Mouse (Mus musculus): ENCODE results near the gene Rsph9.

Rsph9 gene

GRCm38 (mm10) chr17:46139872-46140271 is 4.1 kb downstream of the Rsph9 start:
- no peak for DNase-seq (ENCODE audit: low read depth, low spot score)

DNA sequence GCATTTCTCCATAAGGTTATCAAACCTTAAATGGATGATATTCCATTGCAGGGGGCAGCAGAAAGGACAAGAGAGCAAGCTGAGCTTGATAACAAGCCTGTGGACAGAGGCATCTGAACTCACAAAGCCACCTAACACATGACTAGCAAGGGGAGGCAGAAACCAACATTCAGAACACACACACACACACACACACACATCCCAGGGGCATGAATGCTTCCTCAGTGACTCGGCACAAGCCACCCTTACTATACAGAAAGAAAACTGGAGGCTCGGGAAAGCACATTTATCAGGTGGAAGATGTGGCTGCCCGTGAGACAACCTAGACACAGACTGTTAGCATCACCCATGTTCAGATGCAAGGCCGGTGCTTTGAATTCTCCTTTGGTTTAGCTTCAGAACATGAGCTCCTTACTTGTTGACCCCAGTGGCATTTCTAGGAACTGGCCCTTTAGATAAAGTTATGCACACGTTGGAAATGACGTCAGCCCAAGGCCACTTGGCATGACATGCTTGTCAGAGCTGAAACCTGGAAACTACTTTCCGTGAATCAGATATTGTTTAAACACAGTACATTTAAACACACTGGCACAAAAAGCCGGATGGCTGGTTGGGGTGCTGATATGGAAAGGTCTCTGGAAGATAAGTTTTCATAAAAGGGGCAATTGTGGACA is 5.3 kb downstream of the Rsph9 start:
- no peak for DNase-seq (ENCODE audit: low read depth, low spot score)

- DNase-seq (ENCODE audit: low read depth, low spot score): no peak
Observed at GRCm38 (mm10) chr17:46132862-46133261, 11.2 kb downstream of the Rsph9 start.

- DNase-seq (ENCODE audit: low read depth, low spot score): peak; percentile 33
Observed at GRCm38 (mm10) chr17:46132058-46132718, 11.8 kb downstream of the Rsph9 start.

- DNase-seq (ENCODE audit: low read depth, low spot score): no peak
Observed at GRCm38 (mm10) chr17:46129741-46130498, 14.1 kb downstream of the Rsph9 start.

DNA sequence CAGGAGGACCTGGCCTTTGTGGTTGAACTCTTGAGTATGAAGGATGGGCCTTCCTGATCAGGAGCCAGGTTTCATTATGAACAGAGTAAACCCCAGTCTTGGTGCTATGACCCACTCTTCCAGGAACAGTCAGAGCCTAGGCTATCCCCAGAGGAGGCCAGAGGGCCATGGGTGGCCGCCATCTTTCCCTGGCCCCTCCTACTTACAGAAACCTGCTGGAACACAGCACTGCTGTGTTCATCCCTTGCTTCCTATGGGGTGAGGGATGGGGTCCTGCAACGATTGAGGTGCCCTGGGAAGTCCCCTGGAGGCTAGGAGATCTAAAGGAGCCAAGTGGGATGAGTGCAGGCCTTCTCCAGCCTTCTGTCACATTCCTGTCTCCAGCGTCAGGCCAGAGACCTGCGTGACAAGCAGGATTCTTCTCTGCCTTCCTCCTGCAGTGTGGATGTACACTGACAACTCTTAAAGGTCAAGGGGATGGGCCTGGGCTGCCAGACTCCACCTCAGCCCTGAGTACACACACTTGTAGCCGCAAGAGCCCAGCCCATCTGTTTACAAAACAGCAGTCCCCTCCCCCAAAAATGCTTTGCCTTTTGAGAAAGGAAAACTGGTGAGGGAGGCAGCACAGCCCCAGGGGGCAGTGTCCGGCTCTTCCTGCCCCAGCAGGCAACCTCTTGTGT is 16.1 kb downstream of the Rsph9 start:
- no peak for DNase-seq (ENCODE audit: low read depth, low spot score)

DNA sequence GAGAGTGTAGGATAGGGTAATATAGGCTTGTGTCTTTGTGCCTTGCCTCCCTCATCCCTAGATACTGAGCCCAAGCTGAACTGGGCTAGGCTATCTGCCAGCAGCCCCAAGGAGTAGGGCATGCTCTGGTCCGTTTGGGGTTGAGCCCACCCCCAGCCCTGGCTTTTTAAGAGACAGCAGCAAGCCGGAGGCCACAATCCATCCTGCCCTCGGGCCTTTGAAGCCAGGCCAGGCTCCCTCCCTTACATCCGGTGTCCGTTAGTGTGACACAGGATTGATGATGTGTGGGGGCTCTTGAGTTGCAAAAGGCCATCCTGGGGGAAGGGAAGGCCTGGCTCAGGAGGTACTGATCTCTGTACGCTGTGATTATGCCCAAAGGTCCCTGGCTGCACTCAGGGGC is 17.4 kb downstream of the Rsph9 start:
- no peak for DNase-seq (ENCODE audit: low read depth, low spot score)

GRCm38 (mm10) chr17:46123953-46124700 is 19.9 kb downstream of the Rsph9 start:
- no peak for DNase-seq (ENCODE audit: low read depth, low spot score)

GRCm38 (mm10) chr17:46123285-46123684 is 20.7 kb downstream of the Rsph9 start:
- no peak for DNase-seq (ENCODE audit: low read depth, low spot score)

GRCm38 (mm10) chr17:46122791-46123190 is 21.2 kb downstream of the Rsph9 start:
- no peak for DNase-seq (ENCODE audit: low read depth, low spot score)

- DNase-seq (ENCODE audit: low read depth, low spot score): no peak
Observed at GRCm38 (mm10) chr17:46119641-46120040, 24.4 kb downstream of the Rsph9 start.

DNA sequence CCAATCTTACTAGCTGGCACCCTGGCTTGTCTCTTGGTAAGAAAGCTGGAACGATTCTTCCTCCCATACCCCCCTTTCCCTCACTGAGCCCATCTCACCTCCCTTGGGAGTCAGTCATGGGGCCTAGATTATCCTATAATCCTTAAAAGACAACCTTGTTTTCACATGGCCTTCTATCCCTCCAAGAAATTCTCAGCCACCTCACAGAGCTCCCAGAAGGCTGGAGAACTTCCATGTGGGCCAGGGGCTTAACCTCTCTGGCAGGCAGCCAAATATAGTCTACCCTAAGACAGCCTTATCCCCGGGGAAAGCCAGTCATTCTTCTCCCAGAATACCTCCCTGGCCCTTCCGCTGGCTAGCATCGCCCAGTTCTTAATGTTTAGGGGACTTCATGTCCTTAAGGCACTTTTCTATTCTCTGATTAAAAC is 25.6 kb downstream of the Rsph9 start:
- DNase-seq (ENCODE audit: low read depth, low spot score): no peak

DNA sequence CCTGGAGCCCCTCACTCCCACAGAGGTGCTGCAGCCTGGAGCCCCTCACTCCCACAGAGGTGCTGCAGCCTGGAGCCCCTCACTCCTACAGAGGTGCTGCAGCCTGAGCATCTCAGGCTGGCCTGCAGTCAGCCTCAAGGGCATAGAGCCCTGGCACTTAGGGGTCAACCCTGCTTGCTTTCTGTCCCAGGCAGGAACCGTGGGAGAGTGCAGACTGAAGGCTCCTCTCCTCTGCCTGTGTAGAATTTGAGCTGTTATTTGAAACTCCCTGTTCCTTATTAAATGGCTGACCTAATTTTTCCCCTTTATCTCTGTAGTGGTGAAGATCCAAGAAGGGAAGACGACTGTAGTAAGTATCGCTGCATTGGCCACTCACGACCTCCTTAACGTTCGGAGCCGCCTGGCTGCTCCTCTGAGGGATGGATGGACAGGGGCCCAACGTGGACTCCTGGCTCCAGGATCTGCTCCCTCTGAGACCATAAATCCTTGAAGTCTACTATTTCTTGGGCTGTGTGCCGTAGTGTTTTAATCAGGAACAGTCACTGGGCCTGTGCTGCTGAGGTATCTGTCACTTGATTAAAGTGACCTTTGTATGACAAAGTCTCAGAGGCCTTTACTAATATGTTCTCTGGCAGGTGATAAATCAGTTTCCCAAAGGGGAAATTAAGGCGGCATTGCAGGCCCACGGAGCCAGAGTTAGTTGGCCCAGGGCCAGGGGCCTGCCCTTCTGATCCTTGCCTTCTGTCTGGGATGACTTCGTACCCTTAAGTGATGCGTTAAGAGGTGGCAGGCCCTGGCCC is 26.2 kb downstream of the Rsph9 start:
- DNase-seq (ENCODE audit: low read depth, low spot score): no peak

- DNase-seq (ENCODE audit: low read depth, low spot score): no peak
Observed at GRCm38 (mm10) chr17:46116881-46117280, 27.1 kb downstream of the Rsph9 start.

DNA sequence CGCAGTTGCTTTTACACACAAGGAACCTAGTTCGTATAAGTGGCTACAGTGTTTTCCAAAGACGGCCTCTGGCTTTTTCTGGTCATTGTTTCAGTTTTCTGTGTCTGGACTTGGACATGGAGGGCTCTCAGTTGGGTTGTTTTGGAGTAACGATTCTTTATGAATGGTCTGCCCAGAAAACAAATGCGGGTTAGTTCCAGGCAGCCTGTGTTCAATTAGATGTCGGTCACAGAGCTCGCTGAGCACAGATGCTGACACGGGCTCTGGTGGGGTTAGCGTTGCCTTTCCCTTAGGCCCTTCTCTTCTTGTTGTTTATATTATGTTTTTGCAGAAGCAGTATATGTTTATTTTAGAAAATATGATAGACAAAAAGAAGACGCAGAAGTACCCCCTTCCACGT is 27.9 kb downstream of the Rsph9 start:
- no peak for DNase-seq (ENCODE audit: low read depth, low spot score)

DNA sequence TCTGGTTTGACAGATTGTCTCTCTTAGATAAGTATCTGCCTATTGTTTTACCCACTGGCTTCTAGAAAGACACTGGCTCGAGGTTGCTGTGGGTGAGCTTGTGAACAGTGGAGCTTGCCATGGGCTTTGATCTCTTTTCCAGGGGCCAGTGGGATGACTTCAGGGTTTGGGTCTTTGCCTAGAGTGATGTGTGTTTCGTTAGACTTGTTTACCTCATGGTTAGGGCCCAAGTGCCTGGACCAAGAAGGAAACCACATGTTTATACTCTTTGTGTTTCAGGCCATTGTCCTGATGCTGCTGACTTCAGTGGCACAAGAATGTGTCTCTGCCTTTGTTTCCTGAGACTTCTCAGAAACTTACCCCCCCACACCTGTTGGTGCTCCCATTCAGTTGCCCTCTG is 28.5 kb downstream of the Rsph9 start:
- DNase-seq (ENCODE audit: low read depth, low spot score): no peak

DNA sequence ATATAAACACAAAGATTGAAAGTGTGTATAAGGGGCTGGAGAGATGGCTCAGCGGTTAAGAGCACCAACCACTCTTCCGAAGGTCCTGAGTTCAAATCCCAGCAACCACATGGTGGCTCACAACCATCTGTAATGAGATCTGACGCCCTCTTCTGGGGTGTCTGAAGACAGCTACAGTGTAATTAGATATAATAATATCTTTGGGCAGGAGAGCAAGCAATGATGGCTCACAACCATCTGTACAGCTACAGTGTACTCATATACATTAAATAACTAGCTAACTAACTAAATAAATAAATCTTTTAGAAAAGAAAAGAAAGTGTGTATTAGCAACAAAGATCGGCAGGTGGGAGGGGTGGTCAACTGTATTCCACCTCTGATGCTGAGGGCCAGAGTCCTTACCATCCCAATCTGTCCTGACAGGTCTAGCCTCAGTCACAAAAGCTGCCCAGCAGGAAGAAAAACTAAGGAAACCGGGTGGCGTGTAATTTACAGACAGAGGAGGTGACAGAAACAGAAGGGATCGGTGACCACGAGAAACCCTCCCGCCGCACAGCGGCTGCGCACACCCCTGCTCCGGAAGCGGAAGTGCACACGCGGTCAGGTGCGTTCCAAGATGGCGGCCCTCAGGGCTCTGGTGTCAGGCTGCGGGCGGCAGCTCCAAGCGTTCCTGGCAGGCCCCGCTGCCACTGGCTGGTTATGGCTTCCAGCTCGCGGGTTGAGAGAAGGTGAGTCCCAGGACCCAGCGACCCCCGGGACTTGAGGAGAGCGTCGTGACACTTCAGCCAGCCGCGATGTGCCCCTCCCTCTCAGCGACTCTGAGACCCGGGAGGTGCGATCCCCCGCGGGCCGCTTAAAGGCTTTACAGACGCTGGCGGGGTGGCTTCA is 33.4 kb downstream of the Rsph9 start, which contains the start of gene Mrps18a:
TSS of gene Mrps18a (plus strand) at position 585 of the 888 bp plus-strand sequence.
- peak; percentile 62 for DNase-seq (ENCODE audit: low read depth, low spot score)

- DNase-seq (ENCODE audit: low read depth, low spot score): no peak
Observed at GRCm38 (mm10) chr17:46108286-46108685, 35.7 kb downstream of the Rsph9 start.

DNA sequence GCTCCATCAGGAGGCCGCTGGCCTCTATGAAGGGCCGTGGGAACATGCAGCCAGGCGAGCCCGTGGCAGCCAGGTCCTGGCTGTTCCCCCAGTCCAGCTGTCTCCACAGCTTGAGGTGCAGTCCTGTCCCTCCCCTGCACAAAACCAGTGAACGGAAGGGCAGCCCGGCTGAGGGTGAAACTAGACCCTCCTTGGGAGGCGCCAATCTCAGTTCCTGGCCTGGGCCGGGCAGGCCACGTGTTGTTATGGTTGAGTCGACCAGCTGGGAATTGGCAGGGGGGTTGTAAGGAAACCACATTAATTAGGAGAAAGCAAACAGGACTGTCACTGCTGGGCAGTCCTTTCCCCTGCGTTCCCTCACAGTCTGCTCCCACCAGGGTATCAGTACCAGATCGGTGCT is 39.5 kb downstream of the Rsph9 start:
- no peak for DNase-seq (ENCODE audit: low read depth, low spot score)
